In genomic region chr9:65435211-65435610, GRCm38 (mm10) we compare ENCODE assay signal across 11 mouse cellular contexts. TPM values are rescaled to one million over a fixed set of nuclear protein-coding genes. Genes with fewer than 3 reads are reported as not detected.
DNase-seq lines count a peak whose midpoint lies in the region; ATAC-seq and TF ChIP-seq lines count a peak whose summit lies in the region.
"Had no signal": no experiment of that assay in that cellular context is flagged by ENCODE, and none has a peak within 500 bp of the region (broad histone marks: within the 10 kb centered on the region; RNA-seq: fewer than 3 reads in every experiment).

No protein-coding gene starts in this region.

- H3K36me3 ChIP-seq in lung, embryonic 14.5 days (ENCODE audit: insufficient read depth) = peaks cover 4% of the 10 kb centered on the region; the same call in 1 of the 2 replicates
- H3K36me3 ChIP-seq in hindbrain, embryonic 13.5 days = peaks cover 11% of the 10 kb centered on the region
- H3K36me3 ChIP-seq in midbrain, embryonic 16.5 days (ENCODE audit: control insufficient read depth, insufficient read depth, low read length) = no peaks in the 10 kb centered on the region; the same call in 1 of the 2 replicates

- no peak for TF ChIP-seq CTCF in lung, embryonic 14.5 days (IDR thresholded peaks at IDR 0.05; ENCODE audit: low read depth)
- TF ChIP-seq CTCF in lung, adult 2 months (IDR thresholded peaks at IDR 0.05; ENCODE audit: insufficient read depth, low read length) = no peak

- no peak overlapping the region for H3K27ac ChIP-seq in lung, embryonic 14.5 days (ENCODE audit: low read depth)
- no peak overlapping the region for H3K27ac ChIP-seq in hindbrain, embryonic 13.5 days
- H3K27ac ChIP-seq in midbrain, embryonic 16.5 days (ENCODE audit: low read length) = no peak overlapping the region

- no peak for TF ChIP-seq POLR2A in lung, adult 2 months (IDR thresholded peaks at IDR 0.05; ENCODE audit: borderline replicate concordance, extremely low read depth, low read depth, low read length)

- WGBS in lung, embryonic 14.5 days = 61% methylated on average over 4 of the region's 4 CpGs
- 67% methylated on average over 4 of the region's 4 CpGs for WGBS in lung, adult 2 months
- 78% methylated on average over 4 of the region's 4 CpGs for WGBS in hindbrain, embryonic 13.5 days
- WGBS in midbrain, embryonic 16.5 days = 70% methylated on average over 4 of the region's 4 CpGs

- ATAC-seq in lung, embryonic 14.5 days (ENCODE audit: insufficient read depth) = peak; percentile 25; the same call in 1 of the 2 replicates
- ATAC-seq in hindbrain, embryonic 13.5 days (ENCODE audit: low FRiP score) = peak; percentile 65; the same call in 1 of the 2 replicates
- peak; percentile 62 for ATAC-seq in midbrain, embryonic 16.5 days

- no peaks in the 10 kb centered on the region for H3K4me1 ChIP-seq in lung, embryonic 14.5 days (ENCODE audit: insufficient read depth)
- peaks cover 2% of the 10 kb centered on the region; the same call in 1 of the 2 replicates for H3K4me1 ChIP-seq in lung, adult 2 months (ENCODE audit: control insufficient read depth, insufficient read depth, low read length)
- peaks cover 13% of the 10 kb centered on the region for H3K4me1 ChIP-seq in hindbrain, embryonic 13.5 days (replicated peaks)
- peaks cover 10% of the 10 kb centered on the region for H3K4me1 ChIP-seq in midbrain, embryonic 16.5 days (ENCODE audit: control insufficient read depth, insufficient read depth, low read length)

- no peak overlapping the region; the same call in 1 of the 2 replicates for H3K4me3 ChIP-seq in lung, embryonic 14.5 days (ENCODE audit: low read depth, low read length)
- H3K4me3 ChIP-seq in lung, adult 2 months (replicated peaks; ENCODE audit: extremely low read depth, low read depth, low read length) = no peak overlapping the region
- H3K4me3 ChIP-seq in hindbrain, embryonic 13.5 days = no peak overlapping the region
- peak overlapping the region; percentile 73; the same call in 1 of the 2 replicates for H3K4me3 ChIP-seq in midbrain, embryonic 16.5 days (ENCODE audit: low read depth, low read length)

- H3K27me3 ChIP-seq in lung, embryonic 14.5 days (ENCODE audit: insufficient read depth, low read length) = no peaks in the 10 kb centered on the region
- H3K27me3 ChIP-seq in hindbrain, embryonic 13.5 days = no peaks in the 10 kb centered on the region
- no peaks in the 10 kb centered on the region for H3K27me3 ChIP-seq in midbrain, embryonic 16.5 days (ENCODE audit: control insufficient read depth, insufficient read depth, low read depth, low read length)
- H3K27me3 ChIP-seq: limb, embryonic 15.5 days had no signal

- no peaks in the 10 kb centered on the region for H3K9me3 ChIP-seq in lung, embryonic 14.5 days (ENCODE audit: low read depth, low read length)
- H3K9me3 ChIP-seq in hindbrain, embryonic 13.5 days = no peaks in the 10 kb centered on the region
- no peaks in the 10 kb centered on the region for H3K9me3 ChIP-seq in midbrain, embryonic 16.5 days (replicated peaks; ENCODE audit: control insufficient read depth, low read length, poor library complexity, severe bottlenecking)
- H3K9me3 ChIP-seq: limb, embryonic 15.5 days had no signal

- no peak overlapping the region for H3K4me2 ChIP-seq in lung, embryonic 14.5 days
- no peak overlapping the region for H3K4me2 ChIP-seq in hindbrain, embryonic 13.5 days
- H3K4me2 ChIP-seq in midbrain, embryonic 16.5 days (ENCODE audit: low read length) = no peak overlapping the region; the same call in 1 of the 2 replicates

- DNase-seq in embryo, embryonic 9.5 days (ENCODE audit: extremely low spot score) = peak; percentile 8
- no peak for DNase-seq in embryo, embryonic 10 days (ENCODE audit: low spot score)
- no peak for DNase-seq in lung, embryonic 14.5 days
- no peak for DNase-seq in lung, adult 2 months
- no peak for DNase-seq in right cerebral cortex, postnatal 10 days (ENCODE audit: low spot score in 2 of 2)
- DNase-seq in adrenal gland, postnatal 36 days = no peak

- H3K9ac ChIP-seq in lung, embryonic 14.5 days = no peak overlapping the region
- H3K9ac ChIP-seq in hindbrain, embryonic 13.5 days = no peak overlapping the region
- no peak overlapping the region for H3K9ac ChIP-seq in midbrain, embryonic 16.5 days (ENCODE audit: low read depth, low read length)

RNA-seq across cellular contexts. Expression of gene Mtfmt, which starts 0.4 kb away (rescaled TPM):
- polyA plus RNA-seq in lung, embryonic 14.5 days (2014; fragmentation: Nextera tagmentation; extraction: Ambion mirVana) = 19.4 and 21.2 TPM in 2 replicates
- 5.0 and 7.5 TPM in 2 replicates for polyA plus RNA-seq in lung, adult 2 months (2012; rRNA removed)
- polyA plus RNA-seq in hindbrain, embryonic 13.5 days (2015; fragmentation: Nextera tagmentation; extraction: Ambion mirVana) = 26.1 and 27.9 TPM in 2 replicates
- 23.2 and 25.0 TPM in 2 replicates for polyA plus RNA-seq in midbrain, embryonic 16.5 days (2015; fragmentation: Nextera tagmentation; extraction: Ambion mirVana)
- total RNA-seq in adrenal gland, postnatal 36 days (2021) = 10 to 100 TPM; 13.4 to 14.2 TPM

RNA-seq across cellular contexts. Expression of gene Slc51b, which starts 12.5 kb away (rescaled TPM):
- not detected in 2 replicates for polyA plus RNA-seq in lung, embryonic 14.5 days (2014; fragmentation: Nextera tagmentation; extraction: Ambion mirVana)
- not detected in 2 replicates for polyA plus RNA-seq in lung, adult 2 months (2012; rRNA removed)
- not detected in 2 replicates for polyA plus RNA-seq in hindbrain, embryonic 13.5 days (2015; fragmentation: Nextera tagmentation; extraction: Ambion mirVana)
- polyA plus RNA-seq in midbrain, embryonic 16.5 days (2015; fragmentation: Nextera tagmentation; extraction: Ambion mirVana) = not detected in 2 replicates
- not detected for total RNA-seq in adrenal gland, postnatal 36 days (2021)
- total RNA-seq: adrenal gland, postnatal 14 days; gastrocnemius, postnatal 36 days had no signal
- polyA plus RNA-seq: limb, embryonic 15.5 days had no signal

RNA-seq across cellular contexts. Expression of gene Spg21, which starts 25.5 kb away (rescaled TPM):
- polyA plus RNA-seq in lung, embryonic 14.5 days (2014; fragmentation: Nextera tagmentation; extraction: Ambion mirVana) = 92.8 and 107 TPM in 2 replicates
- 21.9 and 27.8 TPM in 2 replicates for polyA plus RNA-seq in lung, adult 2 months (2012; rRNA removed)
- 136 and 144 TPM in 2 replicates for polyA plus RNA-seq in hindbrain, embryonic 13.5 days (2015; fragmentation: Nextera tagmentation; extraction: Ambion mirVana)
- polyA plus RNA-seq in midbrain, embryonic 16.5 days (2015; fragmentation: Nextera tagmentation; extraction: Ambion mirVana) = 111 and 126 TPM in 2 replicates
- 10 to 100 TPM; 61.9 to 70.4 TPM for total RNA-seq in adrenal gland, postnatal 36 days (2021)

RNA-seq across cellular contexts. Expression of gene Rasl12, which starts 36.9 kb away (rescaled TPM):
- polyA plus RNA-seq in lung, embryonic 14.5 days (2014; fragmentation: Nextera tagmentation; extraction: Ambion mirVana) = 48.8 TPM in 2 replicates
- 74.0 and 81.4 TPM in 2 replicates for polyA plus RNA-seq in lung, adult 2 months (2012; rRNA removed)
- polyA plus RNA-seq in hindbrain, embryonic 13.5 days (2015; fragmentation: Nextera tagmentation; extraction: Ambion mirVana) = 7.1 and 7.9 TPM in 2 replicates
- 7.1 and 8.4 TPM in 2 replicates for polyA plus RNA-seq in midbrain, embryonic 16.5 days (2015; fragmentation: Nextera tagmentation; extraction: Ambion mirVana)
- total RNA-seq in adrenal gland, postnatal 36 days (2021) = 10 to 100 TPM; 11.9 to 12.7 TPM

RNA-seq across cellular contexts. Expression of gene Kbtbd13, which starts 43.8 kb away (rescaled TPM):
- 4.2 and 4.5 TPM in 2 replicates for polyA plus RNA-seq in lung, embryonic 14.5 days (2014; fragmentation: Nextera tagmentation; extraction: Ambion mirVana)
- polyA plus RNA-seq in lung, adult 2 months (2012; rRNA removed) = 1.3 and 2.0 TPM in 2 replicates
- 0.65 and 0.79 TPM in 2 replicates for polyA plus RNA-seq in hindbrain, embryonic 13.5 days (2015; fragmentation: Nextera tagmentation; extraction: Ambion mirVana)
- 0.50 and 0.67 TPM in 2 replicates for polyA plus RNA-seq in midbrain, embryonic 16.5 days (2015; fragmentation: Nextera tagmentation; extraction: Ambion mirVana)
- total RNA-seq in adrenal gland, postnatal 36 days (2021) = under 1 TPM; 0.10 to 0.26 TPM
